Mouse (Mus musculus) layer of hippocampus, adult 18-20 months (tissue): ENCODE results near the gene Ikzf4. TPM values are rescaled to one million over a fixed set of nuclear protein-coding genes. Genes with fewer than 3 reads are reported as not detected.

Source experiments
- microRNA-seq, 2 experiments: library from miRNA; unstranded; fragments of <30 nt; microRNA quantifications; one replicate each; pipeline ENCODE4 v1.2.0; 2021
- total RNA-seq, 2 experiments: library from RNA; stranded (reverse); gene quantifications; 2 replicates each; pipeline ENCODE4 v1.2.3; 2021

The Ikzf4 gene
- total RNA-seq, 2 experiments from 2014 or later, result 15.5 to 16.5 TPM

Small RNA genes within 50 kb of the gene (microRNA-seq; reads per million reads assigned to microRNA genes)
- gene Mir6917, result 0 to 0.25 reads per million in 2 experiments

Other genes with a start within 250 kb of the Ikzf4 start
- gene Slc39a5, start 244.8 kb downstream of the Ikzf4 start, total RNA-seq, result under 1 TPM in 1 of 2 experiments, not detected in 1; 0.37 TPM
- gene Nabp2, start 234.5 kb downstream of the Ikzf4 start, total RNA-seq, result 10 to 100 TPM; 96.5 to 98.5 TPM
- 10 to 100 TPM; 74.0 to 76.8 TPM for gene Rnf41, start 234.3 kb downstream of the Ikzf4 start, total RNA-seq
- 100 to 1,000 TPM; 242 to 261 TPM for gene Smarcc2, start 186.7 kb downstream of the Ikzf4 start, total RNA-seq
- 100 to 1,000 TPM; 526 to 539 TPM for gene Myl6, start 151.8 kb downstream of the Ikzf4 start, total RNA-seq
- 10 to 100 TPM; 20.7 to 21.2 TPM for gene Myl6b, start 147.3 kb downstream of the Ikzf4 start, total RNA-seq
- 1 to 10 TPM; 6.2 to 6.3 TPM for gene Esyt1, start 120.1 kb downstream of the Ikzf4 start, total RNA-seq
- gene Zc3h10, start 98.2 kb downstream of the Ikzf4 start, total RNA-seq, result 10 to 100 TPM; 13.6 to 15.6 TPM
- 1,000 to 10,000 TPM; 1,532 to 1,582 TPM for gene Rpl41, start 96.7 kb downstream of the Ikzf4 start, total RNA-seq
- gene Pa2g4, start 80.0 kb downstream of the Ikzf4 start, total RNA-seq, result 10 to 100 TPM; 60.4 to 61.7 TPM
- gene Erbb3, start 56.3 kb downstream of the Ikzf4 start, total RNA-seq, result 1 to 10 TPM; 7.1 to 7.5 TPM
- gene Rps26, start 19.2 kb downstream of the Ikzf4 start, total RNA-seq, result 100 to 1,000 TPM; 273 to 330 TPM
- gene Suox, start 28.1 kb upstream of the Ikzf4 start, total RNA-seq, result 10 to 100 TPM; 12.8 to 13.9 TPM
- 100 to 1,000 TPM; 133 to 138 TPM for gene Rab5b, start 50.3 kb upstream of the Ikzf4 start, total RNA-seq
- under 1 TPM; 0.20 to 0.25 TPM for gene Pmel, start 58.2 kb upstream of the Ikzf4 start, total RNA-seq
- 1 to 10 TPM; 1.4 to 2.6 TPM for gene Cdk2, start 59.0 kb upstream of the Ikzf4 start, total RNA-seq
- gene Dgka, start 98.9 kb upstream of the Ikzf4 start, total RNA-seq, result 10 to 100 TPM; 10.9 to 12.8 TPM
- gene Pym1, start 101.9 kb upstream of the Ikzf4 start, total RNA-seq, result 10 to 100 TPM; 25.1 to 26.2 TPM
- under 1 TPM; 0.43 to 0.50 TPM for gene Mmp19, start 144.9 kb upstream of the Ikzf4 start, total RNA-seq
- gene Dnajc14, start 158.1 kb upstream of the Ikzf4 start, total RNA-seq, result 10 to 100 TPM; 63.8 to 64.8 TPM
- gene Tmem198b, start 158.4 kb upstream of the Ikzf4 start, total RNA-seq, result 1 to 10 TPM; 7.9 to 8.1 TPM
- gene Sarnp, start 171.3 kb upstream of the Ikzf4 start, total RNA-seq, result 10 to 100 TPM; 37.7 to 38.2 TPM
- 10 to 100 TPM in 1 of 2 experiments, 1 to 10 TPM in 1; 9.3 to 10.4 TPM for gene Ormdl2, start 175.7 kb upstream of the Ikzf4 start, total RNA-seq
- 10 to 100 TPM; 18.2 to 18.9 TPM for gene Gdf11, start 245.7 kb upstream of the Ikzf4 start, total RNA-seq